Mouse (Mus musculus) midbrain, embryonic 10.5 days (tissue): ENCODE results near the gene Tmem8b. TPM values are rescaled to one million over a fixed set of nuclear protein-coding genes. Genes with fewer than 3 reads are reported as not detected.

Source experiments
- DNase-seq: peaks from one replicate; pipeline ENCODE4 v3.0.0-alpha.2; 2017; ENCODE audit warnings: low spot score
- H3K27ac ChIP-seq: fragments of 300-500 bp; sonication (generic); replicated peaks from 2 replicates; pipeline ENCODE4 v1.5.1; 2016; ENCODE audit warnings: mild to moderate bottlenecking
- H3K27me3 ChIP-seq: fragments of 300-500 bp; sonication (generic); 2 replicates; pipeline ENCODE4 v1.6.1; 2016; ENCODE audit warnings: low read depth, mild to moderate bottlenecking; ENCODE audit not compliant: poor library complexity, severe bottlenecking
- H3K36me3 ChIP-seq: fragments of 300-500 bp; sonication (generic); 2 replicates; pipeline ENCODE4 v1.6.1; 2016; ENCODE audit warnings: mild to moderate bottlenecking, moderate library complexity
- H3K4me1 ChIP-seq: fragments of 300-500 bp; sonication (generic); 2 replicates; pipeline ENCODE4 v1.6.1; 2016
- H3K4me3 ChIP-seq: fragments of 300-500 bp; sonication (generic); 2 replicates; pipeline ENCODE4 v1.5.1; 2016; ENCODE audit warnings: mild to moderate bottlenecking, moderate library complexity
- H3K9me3 ChIP-seq: fragments of 300-500 bp; sonication (generic); replicated peaks from 2 replicates; pipeline ENCODE4 v1.6.1; 2016; ENCODE audit warnings: mild to moderate bottlenecking
- WGBS: fragments of 180-500 bp; shearing (Covaris S2); methylation state at CpG from one replicate; pipeline ENCODE4 v1.1.7; 2016; 5-methylcytosine and 5-hydroxymethylcytosine counted together
- polyA plus RNA-seq: library from polyadenylated mRNA; unstranded; fragments of >200 nt; fragmentation: Nextera tagmentation; extraction: Ambion mirVana; gene quantifications from 2 replicates; pipeline ENCODE4 v1.2.1, GENCODE M21; 2016

The Tmem8b gene
- polyA plus RNA-seq, 1 experiment from 2014 or later: 4.6 TPM

DNA sequence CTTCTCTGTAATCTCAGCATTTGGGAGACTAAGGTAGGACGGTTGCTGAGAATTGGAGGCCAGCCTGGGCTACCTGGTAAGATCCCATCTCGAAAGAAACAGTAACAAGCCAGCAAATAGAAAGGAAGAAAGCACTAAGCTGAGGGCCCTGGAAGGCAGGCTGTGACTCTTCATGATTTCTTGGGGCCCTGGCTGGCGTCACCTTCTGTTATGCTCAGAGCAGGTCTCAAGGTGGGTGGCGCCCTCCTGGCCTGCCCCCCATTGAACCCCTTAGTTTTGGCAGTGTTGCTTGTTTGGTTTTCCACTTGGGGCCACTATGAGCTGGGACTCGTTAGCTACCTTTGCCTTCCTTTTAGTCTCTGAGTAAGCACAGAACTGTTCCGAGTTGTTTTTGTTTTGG lies 32.0 kb upstream of the Tmem8b start:
- Histone ChIP-seq H3K4me3 (no peak overlapping the region), H3K36me3 (no peaks in the 10 kb centered on the region), H3K9me3 (no peaks in the 10 kb centered on the region), H3K4me1 (peaks cover 28% of the 10 kb centered on the region), H3K27me3 (peaks cover 21% of the 10 kb centered on the region), H3K27ac (no peak overlapping the region)
- WGBS: 79% methylated on average over 6 of the region's 6 CpGs
- DNase-seq: no peak

DNA sequence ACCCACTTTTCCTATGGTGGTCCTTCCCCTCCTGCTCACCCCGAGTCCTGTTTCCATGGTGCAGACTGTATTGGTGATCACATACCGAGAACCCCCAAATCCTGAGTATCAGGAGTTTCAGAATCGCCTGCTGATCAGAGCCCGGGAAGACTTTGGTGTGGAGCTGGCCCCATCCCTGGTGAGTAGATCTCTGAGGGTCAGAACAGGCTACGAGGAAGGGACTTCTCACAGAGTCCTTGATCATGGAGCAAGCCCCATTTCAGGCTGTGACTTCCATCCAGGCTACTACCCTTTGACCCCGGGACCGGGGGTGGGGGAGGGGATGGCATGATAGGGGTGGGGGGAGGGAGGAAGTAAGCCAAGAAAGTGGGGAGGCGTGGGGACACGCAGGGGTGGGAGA lies 28.7 kb upstream of the Tmem8b start:
- WGBS: 73% methylated on average over 9 of the region's 9 CpGs
- H3K4me1 ChIP-seq: peaks cover 7% of the 10 kb centered on the region; the same call in 1 of the 2 replicates
- no peaks in the 10 kb centered on the region for H3K9me3 ChIP-seq
- no peaks in the 10 kb centered on the region for H3K27me3 ChIP-seq
- H3K4me3 ChIP-seq: no peak overlapping the region
- H3K27ac ChIP-seq: no peak overlapping the region
- peaks cover 3% of the 10 kb centered on the region; the same call in 1 of the 2 replicates for H3K36me3 ChIP-seq
- DNase-seq: no peak

DNA sequence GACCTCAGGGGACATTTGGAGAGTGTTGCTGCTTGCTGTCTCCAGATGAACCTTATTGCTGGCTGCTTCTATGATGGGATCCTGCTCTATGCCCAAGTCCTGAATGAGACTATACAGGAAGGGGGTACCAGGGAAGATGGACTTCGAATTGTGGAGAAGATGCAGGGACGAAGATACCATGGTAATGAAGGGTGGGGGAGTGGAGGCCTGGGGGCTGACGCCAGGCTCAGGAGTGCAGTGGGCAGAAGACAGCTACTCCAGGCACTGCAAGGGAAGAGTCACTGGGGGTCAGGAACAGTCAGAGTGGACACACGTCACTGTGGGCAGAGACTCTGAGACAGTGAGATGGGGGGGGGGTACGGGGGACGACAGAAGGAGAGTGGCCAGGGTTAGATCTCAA lies 28.3 kb upstream of the Tmem8b start:
- Histone ChIP-seq H3K9me3 (no peaks in the 10 kb centered on the region), H3K36me3 (peaks cover 3% of the 10 kb centered on the region; the same call in 1 of the 2 replicates), H3K4me1 (peaks cover 7% of the 10 kb centered on the region; the same call in 1 of the 2 replicates), H3K27ac (no peak overlapping the region), H3K4me3 (no peak overlapping the region), H3K27me3 (no peaks in the 10 kb centered on the region)
- 82% methylated on average over 6 of the region's 6 CpGs for WGBS
- DNase-seq: no peak

DNA sequence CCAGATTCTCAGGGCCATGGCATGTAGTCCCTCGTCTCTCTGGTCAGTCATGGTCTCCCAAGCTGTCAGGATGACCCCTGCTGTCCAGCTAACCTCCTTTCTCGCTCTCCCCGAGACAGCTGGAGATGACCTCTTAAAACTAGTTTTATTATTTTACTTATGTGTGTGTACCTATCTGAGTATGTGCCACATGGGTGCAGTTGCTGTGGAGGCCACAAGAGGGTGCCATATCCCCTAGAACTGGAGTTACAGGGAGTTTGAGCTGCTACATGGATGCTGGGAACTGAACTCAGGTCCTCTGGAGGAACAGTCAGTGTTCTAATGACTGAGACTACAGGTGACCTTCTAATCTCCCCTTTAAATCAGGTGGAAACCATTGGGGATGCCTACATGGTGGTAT lies 19.0 kb upstream of the Tmem8b start:
- Histone ChIP-seq H3K9me3 (peaks cover 9% of the 10 kb centered on the region), H3K36me3 (peaks cover 36% of the 10 kb centered on the region)

DNA sequence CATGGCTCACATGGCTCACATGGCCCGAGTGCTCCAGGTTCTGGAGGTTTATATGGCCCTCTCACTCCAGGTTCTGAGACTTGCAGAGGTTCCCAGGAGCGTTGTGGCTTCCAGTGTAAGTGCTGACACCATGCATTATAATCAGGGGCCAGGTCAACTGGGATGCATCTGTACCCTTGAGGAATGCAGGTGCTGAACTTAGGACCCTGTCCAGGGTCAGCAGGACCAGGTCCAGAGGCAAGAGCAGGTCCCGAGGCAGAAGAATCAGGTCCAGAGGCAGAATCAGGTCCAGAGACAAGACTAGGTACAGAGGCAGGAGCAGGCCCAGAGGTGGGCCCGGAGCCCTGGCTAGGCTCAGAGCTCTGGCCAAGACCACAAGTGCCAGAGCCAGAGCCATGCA lies 16.0 kb upstream of the Tmem8b start:
- H3K4me3 ChIP-seq: peak overlapping the region; percentile 49
- peaks cover 29% of the 10 kb centered on the region for H3K36me3 ChIP-seq
- H3K27ac ChIP-seq: peak overlapping the region; percentile 71
- H3K27me3 ChIP-seq: no peaks in the 10 kb centered on the region
- peaks cover 39% of the 10 kb centered on the region for H3K4me1 ChIP-seq
- H3K9me3 ChIP-seq: peaks cover 9% of the 10 kb centered on the region
- DNase-seq: no peak
- WGBS: 89% methylated on average over 4 of the region's 4 CpGs

More for the DNA sequence above, 19.0 kb upstream of the Tmem8b start:
- Histone ChIP-seq H3K27ac (no peak overlapping the region), H3K4me3 (no peak overlapping the region), H3K27me3 (no peaks in the 10 kb centered on the region), H3K4me1 (peaks cover 24% of the 10 kb centered on the region)
- 92% methylated on average over 3 of the region's 3 CpGs for WGBS
- no peak for DNase-seq

DNA sequence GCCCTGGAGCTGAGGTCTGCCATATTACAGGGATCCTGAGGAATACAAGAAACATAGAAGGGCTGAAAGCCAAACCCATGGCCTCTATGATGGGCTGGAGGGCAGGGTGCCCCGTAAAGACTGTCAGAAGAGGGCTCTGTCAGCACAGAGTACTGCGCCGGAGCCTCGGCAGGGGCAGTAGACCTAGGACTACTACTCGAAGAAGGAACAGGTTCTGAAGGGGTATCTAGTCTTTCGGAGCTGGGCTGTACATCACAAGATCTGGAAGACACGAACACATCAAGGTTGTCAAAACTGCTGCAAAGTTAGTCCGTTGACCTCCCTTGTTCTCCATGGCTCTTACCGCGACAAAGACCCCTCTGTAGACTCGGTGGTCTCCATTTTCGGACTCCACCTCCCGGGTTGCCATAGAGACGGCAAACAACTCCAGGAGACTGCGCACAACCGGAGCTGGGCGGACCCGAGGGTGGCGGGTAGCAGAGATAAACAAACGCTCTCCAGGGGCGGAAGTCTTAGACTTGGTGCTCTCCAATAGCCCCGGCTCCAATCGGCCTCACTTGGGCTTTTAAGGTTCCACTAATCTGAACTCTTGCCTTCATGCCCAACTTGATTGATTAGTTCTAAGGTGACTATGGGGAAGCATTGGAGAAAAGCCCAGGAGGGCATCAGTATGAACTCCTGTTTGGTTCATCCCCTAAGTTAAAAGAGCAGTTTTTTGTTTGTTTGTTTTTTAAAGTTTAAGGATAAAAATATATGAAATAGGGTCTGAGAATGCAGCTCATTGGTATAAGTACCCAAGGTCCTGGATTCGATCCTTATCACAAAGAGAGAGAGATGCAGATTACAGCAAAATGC lies 15.4 kb upstream of the Tmem8b start, which contains the start of gene Spag8:
Spag8 (minus strand) TSS at position 434 of the 855 bp plus-strand sequence.
- WGBS: 17% methylated on average over 24 of the region's 24 CpGs
- H3K4me1 ChIP-seq: peaks cover 39% of the 10 kb centered on the region
- H3K27me3 ChIP-seq: 0 out of 2 replicates have a peak, but pooled peaks cover under 1% of the 10 kb centered on the region
- H3K9me3 ChIP-seq: peaks cover 9% of the 10 kb centered on the region
- peaks cover 27% of the 10 kb centered on the region for H3K36me3 ChIP-seq
- H3K4me3 ChIP-seq: peak within 1 kb of the TSS; percentile 49
- H3K27ac ChIP-seq: peak within 1 kb of the TSS; percentile 71
- DNase-seq: peak; percentile 75

DNA sequence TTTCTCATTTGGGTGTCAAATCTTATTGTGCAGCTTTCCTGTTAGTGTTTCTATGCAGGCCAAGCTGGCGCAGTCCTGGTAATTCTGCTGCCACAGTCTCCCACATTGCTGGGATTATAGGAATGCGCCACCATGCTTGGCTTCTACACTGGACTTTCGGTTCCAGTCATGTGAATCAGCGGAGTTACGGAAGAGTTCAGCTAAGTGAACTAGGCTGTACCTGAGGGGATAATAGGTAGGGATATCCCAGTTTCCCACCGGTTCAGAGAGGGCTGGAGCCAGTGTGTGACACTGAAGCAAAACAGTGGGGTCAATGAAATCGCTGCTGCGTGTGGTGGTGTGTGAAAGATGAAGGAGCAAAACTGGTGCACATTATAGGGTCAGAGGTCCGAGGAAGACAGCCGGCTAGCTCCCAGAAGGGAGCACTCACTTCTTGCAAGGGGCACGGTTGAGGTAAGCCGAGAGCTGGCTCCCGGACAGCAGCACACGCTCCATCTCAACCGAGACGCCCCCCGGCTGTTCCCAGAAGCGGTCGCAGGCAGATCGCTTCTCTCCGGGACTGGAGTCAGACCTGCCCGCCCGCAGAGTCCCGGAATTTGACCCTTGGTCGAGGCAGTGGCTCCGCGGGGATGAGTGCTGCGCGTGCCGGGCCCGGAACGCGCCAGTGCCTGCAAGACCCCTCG lies 13.0 kb upstream of the Tmem8b start:
- no peak for DNase-seq
- no peaks in the 10 kb centered on the region for H3K9me3 ChIP-seq
- WGBS: 6% methylated on average over 34 of the region's 34 CpGs
- peak overlapping the region; percentile 93 for H3K27ac ChIP-seq
- H3K36me3 ChIP-seq: peaks cover 12% of the 10 kb centered on the region
- peaks cover 14% of the 10 kb centered on the region; the same call in 1 of the 2 replicates for H3K27me3 ChIP-seq
- peak overlapping the region; percentile 77 for H3K4me3 ChIP-seq
- H3K4me1 ChIP-seq: peaks cover 39% of the 10 kb centered on the region

DNA sequence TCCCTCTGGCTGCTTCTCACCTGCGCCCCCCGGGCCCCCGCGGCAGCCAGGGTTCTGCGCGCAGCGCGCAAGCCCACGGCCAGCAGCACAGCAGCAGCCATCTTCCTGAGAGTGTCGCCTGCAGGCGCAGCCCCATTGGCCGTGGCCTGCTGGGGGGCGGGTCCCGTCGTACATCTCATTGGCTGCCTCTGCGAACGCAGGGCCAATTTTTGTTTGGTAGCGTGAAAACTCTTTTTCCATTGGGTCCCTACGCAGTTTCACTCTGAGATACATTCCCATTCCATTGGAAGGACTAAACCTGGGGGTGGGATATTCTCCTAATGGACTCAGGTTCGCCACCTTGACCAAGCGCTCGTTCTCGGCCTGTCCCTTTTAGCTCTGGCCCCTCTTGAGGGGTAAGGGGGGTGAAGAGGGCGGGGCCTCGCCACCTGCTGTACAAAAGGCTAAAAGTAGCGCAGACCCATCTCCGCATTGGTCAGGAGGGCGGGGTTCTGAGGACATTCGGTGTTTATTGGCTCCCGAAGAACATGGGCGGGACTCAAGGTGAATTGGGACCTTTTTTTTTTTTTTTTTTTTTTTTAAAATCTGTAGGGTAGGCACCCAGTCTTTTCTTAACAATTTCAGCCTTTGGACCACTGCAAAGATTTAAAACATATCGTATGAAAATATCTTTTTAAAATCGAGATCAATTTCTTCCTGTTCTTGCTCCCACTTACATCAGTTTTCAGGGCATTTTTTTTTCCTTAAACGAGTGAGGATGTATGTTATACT lies 12.2 kb upstream of the Tmem8b start, which contains the start of gene Hint2:
Hint2 (minus strand) TSS at position 128 of the 771 bp plus-strand sequence.
- peak; percentile 94 for DNase-seq
- Histone ChIP-seq H3K4me3 (peak within 1 kb of the TSS; percentile 77), H3K27ac (peak within 1 kb of the TSS; percentile 93), H3K9me3 (no peaks in the 10 kb centered on the region), H3K36me3 (peaks cover 6% of the 10 kb centered on the region), H3K27me3 (peaks cover 21% of the 10 kb centered on the region), H3K4me1 (peaks cover 39% of the 10 kb centered on the region)
- 2% methylated on average over 34 of the region's 34 CpGs for WGBS

DNA sequence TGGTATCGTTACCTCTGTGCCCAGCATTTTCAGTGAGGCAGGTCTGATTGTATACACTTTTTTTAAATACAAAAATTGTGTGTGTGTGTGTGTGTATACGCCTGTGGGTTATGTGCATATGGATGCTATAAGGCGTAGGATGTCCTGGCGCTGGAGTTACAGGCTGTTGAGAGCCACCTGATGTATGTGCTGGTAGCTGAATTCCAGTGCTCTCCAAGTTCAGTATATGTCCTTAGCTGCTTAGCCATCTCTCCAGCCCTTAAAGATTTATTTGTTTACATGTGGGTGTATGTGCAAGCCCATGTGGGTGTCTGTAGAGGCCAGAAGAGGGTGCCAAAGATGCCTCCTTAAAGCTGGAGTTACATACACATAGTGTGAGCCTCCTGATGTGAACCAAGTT lies 11.6 kb upstream of the Tmem8b start:
- Histone ChIP-seq H3K4me3 (peak overlapping the region; percentile 77), H3K27me3 (peaks cover 28% of the 10 kb centered on the region), H3K27ac (0 out of 2 replicates have a peak overlapping the region, but pooled peaks have one; percentile 25), H3K4me1 (peaks cover 39% of the 10 kb centered on the region), H3K9me3 (no peaks in the 10 kb centered on the region), H3K36me3 (no peaks in the 10 kb centered on the region)
- no peak for DNase-seq
- 64% methylated on average over 4 of the region's 4 CpGs for WGBS

DNA sequence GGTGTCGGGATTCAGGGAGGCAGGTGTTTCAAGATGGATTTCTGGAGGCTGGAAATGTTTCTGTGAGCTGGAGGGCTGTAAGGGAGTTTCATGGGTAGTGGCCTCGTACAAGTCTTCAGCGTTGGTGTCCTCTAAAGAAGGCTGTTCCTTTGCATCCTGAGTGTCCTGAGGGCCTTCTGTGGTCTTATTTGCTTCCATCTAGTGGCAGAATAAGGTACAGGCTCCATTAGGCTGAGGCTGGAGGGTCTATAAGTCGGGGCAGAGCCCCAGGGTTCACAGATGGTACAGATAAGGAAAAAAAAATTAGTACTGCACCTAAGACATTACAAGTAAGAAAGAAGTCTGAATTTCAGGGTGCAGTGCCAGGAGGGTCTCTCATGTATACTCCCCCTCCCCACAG lies 2.4 kb upstream of the Tmem8b start:
- no peak overlapping the region for H3K4me3 ChIP-seq
- DNase-seq: peak; percentile 17
- H3K36me3 ChIP-seq: no peaks in the 10 kb centered on the region
- no peaks in the 10 kb centered on the region for H3K9me3 ChIP-seq
- peaks cover 79% of the 10 kb centered on the region for H3K27me3 ChIP-seq
- peaks cover 32% of the 10 kb centered on the region for H3K4me1 ChIP-seq
- 31% methylated on average over 4 of the region's 4 CpGs for WGBS
- no peak overlapping the region for H3K27ac ChIP-seq

DNA sequence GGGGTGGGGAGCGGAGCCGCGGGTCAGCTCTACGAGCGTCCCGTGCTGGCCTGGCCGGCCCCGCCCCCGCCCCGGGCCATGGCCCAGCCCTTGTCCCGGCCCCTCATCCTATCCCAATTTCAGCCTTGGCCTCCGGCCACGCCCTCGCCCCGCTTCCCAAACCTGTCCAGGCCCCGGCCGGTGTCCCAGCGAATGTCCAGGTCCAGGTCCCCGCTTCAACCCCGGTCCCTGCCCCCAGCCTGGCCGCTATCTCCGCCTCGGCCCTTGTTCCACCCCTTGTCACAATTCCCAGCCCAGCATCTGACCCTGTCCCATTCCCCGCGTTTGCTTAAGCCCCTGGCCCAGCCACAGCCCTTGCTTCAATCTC lies 640 bp downstream of the Tmem8b start:
- H3K27me3 ChIP-seq: peaks cover 58% of the 10 kb centered on the region
- peak overlapping the region; percentile 93 for H3K27ac ChIP-seq
- WGBS: under 1% methylated on average over 23 of the region's 25 CpGs
- H3K36me3 ChIP-seq: peaks cover 5% of the 10 kb centered on the region; the same call in 1 of the 2 replicates
- peak overlapping the region; percentile 82 for H3K4me3 ChIP-seq
- DNase-seq: no peak
- no peaks in the 10 kb centered on the region for H3K9me3 ChIP-seq
- H3K4me1 ChIP-seq: peaks cover 43% of the 10 kb centered on the region

DNA sequence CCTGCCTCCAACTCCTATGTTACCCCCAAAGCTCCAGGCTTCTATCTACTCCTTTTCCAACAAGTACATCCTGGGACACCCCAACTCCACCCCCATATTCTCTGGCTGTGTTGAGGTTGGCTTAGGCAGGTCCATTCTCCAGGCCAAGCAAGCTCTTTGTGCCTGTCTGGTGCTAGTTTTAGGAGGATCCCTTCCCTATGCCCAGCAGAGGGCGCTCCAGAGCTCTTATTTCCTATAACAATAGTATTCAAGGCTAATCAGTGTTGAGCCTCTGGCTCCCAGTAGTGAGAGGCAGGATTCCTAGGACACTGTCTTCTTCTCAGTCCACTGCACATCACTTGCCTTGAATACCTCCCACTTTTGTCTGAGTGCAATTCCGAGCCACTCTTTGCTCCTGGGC lies 3.3 kb downstream of the Tmem8b start:
- H3K36me3 ChIP-seq: peaks cover 24% of the 10 kb centered on the region
- peak; percentile 89 for DNase-seq
- no peak overlapping the region for H3K4me3 ChIP-seq
- peaks cover 37% of the 10 kb centered on the region for H3K4me1 ChIP-seq
- 0 out of 2 replicates have a peak overlapping the region, but pooled peaks have one; percentile 49 for H3K27ac ChIP-seq
- H3K9me3 ChIP-seq: no peaks in the 10 kb centered on the region
- WGBS: 3% methylated on average over 2 of the region's 2 CpGs
- peaks cover 31% of the 10 kb centered on the region for H3K27me3 ChIP-seq
